Mouse (Mus musculus): Measurements from ENCODE around the gene Zmym5. TPM values are rescaled to one million over a fixed set of nuclear protein-coding genes. Genes with fewer than 3 reads are reported as not detected.

Zmym5 gene
- 50.8 TPM for polyA plus RNA-seq (2017; shearing (Covaris generic))

DNA sequence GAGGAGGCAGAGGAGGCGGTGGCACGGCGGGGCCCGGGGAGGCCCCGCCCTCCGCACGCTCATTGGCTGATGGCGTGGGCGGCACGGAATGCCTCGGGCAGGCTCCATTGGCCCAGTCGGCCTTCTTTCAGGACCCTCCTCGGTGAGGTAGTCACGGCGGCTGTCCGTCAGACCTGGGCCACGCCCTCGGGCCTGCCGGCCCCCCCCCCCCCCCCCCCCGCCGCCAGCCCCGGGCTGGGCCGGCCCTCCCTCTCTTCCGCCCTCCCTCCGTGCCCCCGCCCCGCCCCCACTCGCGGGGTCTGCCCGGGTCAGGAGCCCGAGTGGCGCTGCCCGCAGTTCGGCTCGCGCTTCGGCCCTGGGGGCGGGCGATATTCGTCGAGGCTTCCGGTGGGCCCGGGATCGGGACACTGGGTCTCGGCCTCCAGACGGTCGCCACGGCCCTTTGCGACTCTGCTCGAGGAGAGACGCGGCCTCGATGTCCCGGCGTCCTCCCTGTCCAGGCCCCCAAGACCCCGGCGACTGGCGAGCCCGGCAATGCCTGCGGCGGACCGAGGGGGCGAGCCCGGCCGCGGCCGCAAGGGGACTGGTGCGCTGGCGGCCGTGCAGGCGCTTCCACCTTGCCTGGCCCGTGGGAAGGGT, at the start of gene Zmym5:
Zmym5 (minus strand) TSS at position 16 of the 639 bp plus-strand sequence.

DNA sequence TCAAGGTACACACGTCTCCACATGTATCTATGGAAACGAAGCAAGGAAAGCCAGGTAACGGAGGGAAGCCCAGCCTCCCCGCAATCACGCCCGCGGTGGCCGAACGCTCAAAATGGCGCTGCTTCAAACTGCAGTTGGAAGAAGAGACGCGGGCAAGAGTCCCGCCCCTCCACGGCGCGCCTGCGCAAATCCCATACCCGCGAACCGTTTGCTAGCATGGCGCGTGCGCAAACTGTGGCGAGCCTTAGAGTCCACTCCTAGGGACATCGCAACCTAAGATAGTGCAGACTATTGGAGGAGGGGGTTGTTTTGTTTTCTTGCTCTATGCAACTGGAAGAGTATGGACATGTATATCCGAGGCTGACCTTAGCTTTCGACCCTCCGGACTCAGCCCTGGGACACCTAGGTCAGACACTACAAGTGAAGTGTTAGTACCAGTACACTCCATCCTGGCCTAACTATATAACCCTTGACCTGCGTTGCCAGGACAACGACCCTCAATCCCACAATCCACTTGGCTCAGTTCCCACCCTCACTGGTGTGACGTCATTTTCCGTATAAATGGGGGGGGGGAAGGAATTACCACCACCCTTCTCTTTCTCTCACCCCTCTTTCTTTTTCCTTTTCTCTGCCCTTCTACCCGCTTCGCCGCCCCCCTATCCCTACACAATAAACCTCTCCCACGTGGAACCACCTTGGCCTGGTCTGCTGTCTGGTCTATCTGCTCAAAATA, 33.1 kb downstream of the Zmym5 start, which contains the start of gene Pspc1:
Pspc1 (minus strand) TSS at position 117 of the 733 bp plus-strand sequence.

Other genes starting within 250 kb of the Zmym5 start
- 13.8 TPM for gene Cenpj, start 236.3 kb downstream of the Zmym5 start, polyA plus RNA-seq (2017; shearing (Covaris generic))
- gene Parp4, start 236.1 kb downstream of the Zmym5 start, polyA plus RNA-seq (2017; shearing (Covaris generic)) = 17.5 TPM
- 32.6 TPM for gene Mphosph8, start 143.5 kb downstream of the Zmym5 start, polyA plus RNA-seq (2017; shearing (Covaris generic))
- 67.5 TPM for gene Pspc1, start 33.4 kb downstream of the Zmym5 start, polyA plus RNA-seq (2017; shearing (Covaris generic))
- gene Zmym2, start 74.9 kb upstream of the Zmym5 start, polyA plus RNA-seq (2017; shearing (Covaris generic)) = 84.5 TPM
- gene Gja3, start 246.4 kb upstream of the Zmym5 start, polyA plus RNA-seq (2017; shearing (Covaris generic)) = 0.21 TPM